18 mouse cellular contexts compared by ENCODE assay signal in the genomic region with DNA sequence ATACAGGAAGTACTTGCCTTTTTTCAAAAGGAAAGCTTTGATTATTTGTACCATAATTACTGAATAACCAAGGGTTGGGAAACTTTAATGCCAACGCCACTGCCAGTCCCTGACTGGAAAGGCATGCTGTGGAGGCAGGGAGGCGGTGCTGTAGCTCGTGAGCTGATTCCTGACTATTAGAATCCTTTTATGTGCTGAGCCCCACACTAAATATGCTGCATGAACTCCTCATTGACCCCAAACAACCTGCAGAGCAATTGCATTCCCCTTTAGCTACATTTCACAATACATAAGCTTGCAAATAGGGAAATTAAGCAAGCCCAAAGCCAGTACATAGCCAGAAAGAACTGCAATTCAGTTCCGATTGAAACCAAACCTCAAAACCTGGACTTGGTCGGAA.
"Had no signal": no experiment of that assay in that cellular context is flagged by ENCODE, and none has a peak within 500 bp of the region (broad histone marks: within the 10 kb centered on the region; RNA-seq: fewer than 3 reads in every experiment).

No protein-coding gene starts in this region.

- H3K36me3 ChIP-seq: limb, embryonic 10.5 days; limb, embryonic 13.5 days; liver, embryonic 15.5 days; midbrain, embryonic 12.5 days; midbrain, embryonic 15.5 days; neural tube, embryonic 13.5 days; stomach, embryonic 15.5 days had no signal

- H3K27ac ChIP-seq: limb, embryonic 10.5 days; limb, embryonic 13.5 days; liver, embryonic 15.5 days; midbrain, embryonic 12.5 days; midbrain, embryonic 15.5 days; neural tube, embryonic 13.5 days; stomach, embryonic 15.5 days had no signal

- H3K9ac ChIP-seq: limb, embryonic 13.5 days; liver, embryonic 15.5 days; midbrain, embryonic 12.5 days; midbrain, embryonic 15.5 days; neural tube, embryonic 13.5 days; stomach, embryonic 15.5 days had no signal

- H3K27me3 ChIP-seq: liver, embryonic 15.5 days; midbrain, embryonic 12.5 days; midbrain, embryonic 15.5 days; neural tube, embryonic 13.5 days; stomach, embryonic 15.5 days had no signal

- DNase-seq: kidney, adult 18-20 months; kidney, adult 9 months; kidney, postnatal 14 days; kidney, postnatal 4 days; lung, adult 2 months; retina, postnatal 1 day; right cerebral cortex, postnatal 25 days; spleen, adult 18-20 months; thymus, postnatal 36 days had no signal

- ATAC-seq: intestine, embryonic 16.5 days; midbrain, embryonic 15.5 days had no signal

- H3K4me1 ChIP-seq: limb, embryonic 10.5 days; limb, embryonic 13.5 days; liver, embryonic 15.5 days; midbrain, embryonic 12.5 days; midbrain, embryonic 15.5 days; stomach, embryonic 15.5 days had no signal

- H3K4me3 ChIP-seq: limb, embryonic 10.5 days; limb, embryonic 13.5 days; liver, embryonic 15.5 days; midbrain, embryonic 12.5 days; midbrain, embryonic 15.5 days; myocyte; neural tube, embryonic 13.5 days; stomach, embryonic 15.5 days had no signal
